Mouse (Mus musculus) lung, postnatal 0 days (tissue): ENCODE measurements at regions not wholly inside any gene's neighbourhood (a gene's known extent, or its start where the extent isn't known, plus 50 kb on each side); places are given as distances from the start of the nearest gene placed in this dataset.

Source experiments
- CTCF ChIP-seq: IDR thresholded peaks from 2 replicates; pipeline ENCODE4 v1.5.1; 2016; ENCODE audit warnings: antibody characterized with exemption, mild to moderate bottlenecking
- EP300 ChIP-seq: IDR thresholded peaks from 2 replicates; pipeline ENCODE4 v1.6.1; 2016; ENCODE audit warnings: antibody characterized with exemption, mild to moderate bottlenecking, control low read depth

GRCm38 (mm10) chr3:66486658-66487057 lies 190.0 kb upstream of the Veph1 start:
- no peak for TF ChIP-seq CTCF
- no peak for TF ChIP-seq EP300
